Mouse (Mus musculus) adrenal gland, adult 18-20 months (tissue): ENCODE data around the gene Rgcc. TPM values are rescaled to one million over a fixed set of nuclear protein-coding genes. Genes with fewer than 3 reads are reported as not detected.

Source experiments
- DNase-seq, 2 experiments: peaks; one replicate each; pipeline ENCODE4 v3.0.0; 2021 to 2022; ENCODE audit warnings: low spot score in 2 of 2
- total RNA-seq, 2 experiments: library from RNA; stranded (reverse); gene quantifications; 1 replicate in 1 of 2; 2 replicates in 1 of 2; pipeline ENCODE4 v1.2.3; 2021

Rgcc gene
- total RNA-seq, 2 experiments from 2014 or later: 152 to 273 TPM

DNA sequence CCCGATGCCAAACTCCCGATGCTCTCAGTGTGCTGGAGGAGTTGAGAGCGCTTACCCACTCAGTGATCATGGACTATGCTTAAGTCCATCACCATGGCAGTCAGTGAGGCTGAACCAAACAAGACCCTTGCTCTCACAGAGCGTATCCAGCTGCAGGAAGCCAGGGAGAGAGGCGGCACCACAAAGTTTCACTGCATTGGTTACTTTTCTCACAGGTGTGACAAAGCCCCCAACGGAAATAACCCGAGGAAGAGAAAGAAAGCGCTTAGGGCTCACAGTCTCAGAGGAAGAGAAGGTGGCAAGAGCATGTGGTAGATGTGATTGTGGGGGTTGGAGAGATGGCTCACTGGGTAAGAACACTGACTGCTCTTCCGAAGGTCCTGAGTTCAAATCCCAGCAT lies 21.0 kb downstream of the Rgcc start:
- no peak for DNase-seq

DNA sequence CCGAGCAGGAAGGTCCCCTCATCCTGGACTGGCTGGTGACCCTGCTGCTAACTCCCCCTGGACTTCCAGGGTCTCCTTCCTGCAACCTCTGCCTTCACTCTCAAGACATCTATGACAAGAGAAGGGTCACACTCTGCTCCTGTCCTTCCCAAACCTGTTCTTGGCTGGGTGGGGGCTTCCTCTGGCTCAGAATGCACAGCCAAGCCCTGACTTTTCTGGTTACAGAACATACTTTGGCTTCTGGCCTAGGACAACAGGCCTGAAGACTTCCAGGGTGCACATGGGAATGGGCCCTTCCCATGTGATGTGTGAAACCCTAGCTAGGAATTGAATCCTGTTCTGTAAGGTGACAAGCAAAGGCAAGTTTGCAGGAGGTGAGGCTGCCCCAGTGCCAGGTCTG lies 22.0 kb downstream of the Rgcc start:
- DNase-seq: no peak

DNA sequence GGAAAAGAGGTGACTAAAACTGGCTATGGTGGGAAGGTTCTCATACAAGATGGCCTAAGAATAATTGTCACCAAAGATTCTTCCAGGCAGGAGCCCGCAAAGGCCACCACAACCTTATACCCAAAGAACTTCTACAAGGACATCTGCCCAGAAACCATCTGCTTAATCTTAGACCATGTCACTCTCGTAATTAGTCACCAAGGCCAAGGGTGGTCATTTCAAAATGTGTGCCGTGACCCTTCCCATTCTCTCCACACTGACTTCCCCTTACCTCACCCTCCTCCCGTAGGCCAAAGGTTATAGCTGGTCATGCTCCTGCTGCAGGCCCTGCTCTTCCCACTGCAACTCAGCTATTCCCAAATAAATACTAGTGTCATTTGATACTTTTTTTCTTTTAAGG lies 22.5 kb downstream of the Rgcc start:
- no peak for DNase-seq

DNA sequence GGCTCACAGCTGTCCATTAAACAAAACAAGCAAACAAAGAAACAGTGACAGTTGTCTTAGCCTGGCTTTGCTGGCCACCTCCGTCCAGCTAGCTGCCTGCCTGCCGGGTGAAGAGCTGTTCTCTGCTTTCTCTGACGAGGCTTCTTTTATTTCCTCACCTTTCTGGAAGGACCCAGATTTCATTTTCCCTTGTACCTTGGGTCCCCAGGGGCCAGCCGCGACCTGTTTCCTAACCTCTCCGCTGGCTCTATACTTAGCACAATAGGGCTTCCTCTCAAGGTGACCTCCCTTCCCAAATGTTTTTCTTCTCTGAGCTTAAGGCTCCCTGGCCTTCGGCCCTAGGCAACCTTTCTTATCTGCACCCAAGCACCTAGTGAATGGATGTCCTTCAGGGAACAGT lies 23.5 kb downstream of the Rgcc start:
- DNase-seq: no peak

DNA sequence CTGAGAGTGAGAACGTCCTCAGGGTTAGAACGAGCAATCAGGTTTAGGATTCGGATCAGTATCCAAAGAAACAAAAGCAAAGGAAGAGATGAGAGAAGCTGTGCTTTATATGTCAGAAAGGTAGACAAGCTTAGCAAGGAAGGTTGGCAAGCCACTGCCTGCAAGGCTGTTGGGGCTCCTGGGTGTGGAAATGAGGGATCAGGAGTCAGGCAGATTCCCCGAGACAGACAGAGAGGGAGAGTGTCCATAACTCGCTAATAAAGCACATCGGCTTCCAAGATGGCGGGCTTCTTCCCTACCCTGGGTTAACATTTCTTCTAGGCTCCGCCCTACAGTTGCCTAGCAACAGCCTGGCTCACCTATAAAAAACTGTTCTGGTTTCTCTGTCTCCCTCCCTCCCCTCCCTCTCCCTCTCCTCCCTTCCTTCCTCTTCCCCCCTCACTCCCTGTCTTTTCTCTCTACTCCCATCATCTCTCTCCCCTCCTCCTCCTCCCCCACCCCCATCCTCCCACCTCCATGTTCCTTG lies 25.5 kb downstream of the Rgcc start:
- DNase-seq: no peak

DNA sequence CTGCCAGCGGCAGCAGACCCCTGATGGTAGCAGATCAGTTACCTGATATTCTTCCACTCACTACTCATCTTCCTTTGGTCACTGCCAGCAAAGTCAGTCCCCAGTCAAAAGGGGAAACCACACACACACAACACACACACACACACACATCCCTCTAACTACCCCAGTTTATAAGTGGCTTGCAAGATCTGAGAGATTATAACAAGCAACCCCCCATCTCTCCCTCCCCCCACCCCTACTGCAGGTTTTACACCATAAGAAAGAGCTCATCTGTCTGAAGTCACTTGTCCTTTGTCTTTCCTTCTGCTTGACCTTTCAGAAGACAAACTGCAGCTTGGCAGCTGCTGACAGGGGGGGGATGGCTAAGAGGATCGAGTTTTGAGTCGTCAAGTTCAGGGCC lies 26.0 kb downstream of the Rgcc start:
- no peak for DNase-seq

DNA sequence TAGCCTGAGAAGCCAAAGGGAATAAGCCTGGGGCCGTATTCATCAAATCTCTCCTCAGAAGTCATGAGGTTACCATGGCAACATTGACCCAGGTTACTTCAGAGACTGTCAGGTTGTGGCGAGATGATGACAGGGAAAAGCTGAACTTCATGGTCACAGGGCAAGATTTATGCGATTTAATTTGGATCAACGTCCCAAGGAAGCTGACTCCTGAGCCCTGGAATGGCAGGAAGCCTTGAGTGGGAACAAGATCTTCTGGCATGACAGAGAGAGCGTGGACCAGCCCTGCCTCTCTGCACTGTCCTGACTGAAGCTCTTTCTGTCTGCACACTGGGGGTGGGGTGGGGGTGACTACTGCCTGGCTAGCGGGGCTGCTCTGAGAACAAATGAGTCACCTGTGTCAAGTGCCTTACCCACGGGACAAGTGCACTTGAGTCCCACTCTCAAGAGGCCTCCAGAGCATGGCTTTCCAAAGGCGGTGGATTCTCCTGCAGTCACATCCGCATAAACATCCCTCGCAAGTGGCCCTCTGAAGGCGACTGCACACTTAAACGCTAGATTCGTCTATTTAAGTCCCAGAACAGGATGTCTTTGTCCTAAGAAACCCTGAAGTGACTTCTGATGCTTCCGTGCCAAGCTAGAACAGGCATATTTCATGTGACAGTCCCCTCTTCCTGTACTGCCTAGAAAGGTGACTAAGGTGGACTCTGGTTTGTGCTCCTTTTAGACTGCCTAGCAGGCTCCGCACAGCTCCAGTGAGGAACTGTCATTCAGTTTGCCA lies 27.6 kb downstream of the Rgcc start:
- DNase-seq: no peak

DNA sequence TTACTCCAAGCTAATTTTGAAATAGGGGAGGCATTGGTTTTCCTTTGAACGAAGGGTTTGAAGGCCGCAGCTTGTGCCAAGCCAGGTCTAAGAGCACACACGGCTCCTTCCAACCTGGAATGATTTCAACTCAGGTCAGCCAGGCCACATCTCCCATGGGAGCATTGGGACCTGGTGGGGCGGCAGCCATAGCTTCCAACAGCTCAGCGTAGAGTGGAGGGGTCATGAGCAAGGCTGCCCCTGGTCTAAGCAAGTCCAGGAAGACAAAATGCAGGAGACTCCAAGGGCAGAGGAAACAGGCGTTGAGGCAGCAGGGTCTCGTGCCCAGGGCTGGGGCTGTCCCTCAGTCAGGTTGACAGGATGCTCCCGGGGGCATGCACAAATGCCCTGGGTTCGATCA lies 28.5 kb downstream of the Rgcc start:
- DNase-seq: no peak

DNA sequence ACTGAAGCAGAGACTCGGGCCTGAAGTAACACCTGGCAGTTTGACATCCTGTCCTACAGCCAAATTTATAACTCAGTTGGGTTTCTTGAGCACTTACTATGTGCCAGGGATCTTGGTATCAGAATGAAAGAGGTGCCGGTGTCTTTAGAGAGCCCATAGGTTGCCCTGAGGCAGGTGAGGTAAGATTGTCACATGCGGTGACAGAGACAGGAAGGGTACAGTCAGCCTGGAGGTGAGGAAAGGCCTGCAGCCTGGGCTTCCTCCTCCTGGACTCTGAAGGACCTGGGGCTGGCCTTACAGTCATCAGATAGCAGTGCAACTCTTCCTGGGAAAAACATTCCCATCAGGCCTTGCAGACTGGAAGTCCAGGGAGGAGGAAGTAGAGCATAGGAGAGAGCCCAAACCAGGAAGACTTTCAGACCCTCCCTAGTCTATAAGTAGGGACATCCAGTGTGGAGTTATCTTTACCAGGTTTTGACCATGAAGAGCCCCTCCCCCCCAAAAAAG lies 29.2 kb downstream of the Rgcc start:
- no peak for DNase-seq

DNA sequence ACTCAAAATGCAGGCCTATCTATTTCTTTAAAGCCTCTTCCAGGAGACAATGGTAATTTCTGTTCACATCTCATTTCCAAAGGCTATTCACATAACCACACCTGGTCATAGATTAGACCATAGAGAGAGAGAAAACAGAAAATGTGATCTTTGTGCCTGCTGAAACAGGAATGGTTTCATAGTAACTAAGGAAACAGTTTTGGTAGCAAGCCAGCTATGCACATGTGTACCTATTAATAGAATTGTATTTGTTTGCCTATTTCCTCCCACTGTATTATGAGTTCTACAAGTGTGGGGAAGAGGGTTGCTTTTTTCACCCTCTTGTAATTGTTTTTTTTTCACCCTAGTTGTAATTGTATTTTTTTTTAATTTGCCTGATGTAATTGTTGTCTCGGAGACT lies 31.9 kb downstream of the Rgcc start:
- DNase-seq: no peak

DNA sequence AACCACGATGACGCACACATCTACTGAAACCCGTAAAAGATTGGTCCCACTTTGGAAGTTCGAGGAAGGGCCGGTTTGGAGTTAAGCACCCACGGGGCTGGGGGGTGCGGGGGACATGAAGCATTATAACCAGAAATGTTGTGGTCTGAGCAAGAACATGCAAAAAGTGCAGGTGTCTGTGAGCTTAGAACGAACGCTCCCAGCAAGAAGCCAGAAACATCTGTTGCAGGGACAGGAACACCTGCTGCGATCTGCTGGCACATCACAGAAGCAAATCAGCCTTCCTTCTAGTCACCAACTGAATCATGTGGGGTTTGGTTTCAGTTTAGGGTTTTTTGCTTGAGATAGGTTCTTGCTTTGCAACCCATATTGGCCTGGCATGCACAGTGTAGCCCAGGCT lies 33.6 kb downstream of the Rgcc start:
- DNase-seq: no peak

DNA sequence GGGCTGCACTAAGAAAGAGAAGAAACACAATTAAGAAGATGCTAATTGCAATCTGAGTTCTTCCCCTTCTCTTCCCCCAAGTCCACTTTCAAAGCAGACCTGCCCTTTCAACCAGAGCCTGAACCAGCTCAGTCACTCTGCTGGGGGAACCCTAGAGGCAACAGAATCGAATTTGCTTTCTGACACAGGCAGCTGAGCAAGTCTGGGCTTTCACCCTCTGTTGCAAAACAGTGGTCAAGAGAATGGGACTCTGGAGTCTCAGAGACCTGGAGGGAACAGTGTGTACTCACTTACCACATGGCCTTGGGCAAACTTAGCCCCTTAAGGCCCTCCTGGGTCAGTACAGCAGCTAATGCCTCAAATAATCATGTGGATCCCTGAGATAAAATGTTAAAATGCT lies 34.1 kb downstream of the Rgcc start:
- no peak for DNase-seq

DNA sequence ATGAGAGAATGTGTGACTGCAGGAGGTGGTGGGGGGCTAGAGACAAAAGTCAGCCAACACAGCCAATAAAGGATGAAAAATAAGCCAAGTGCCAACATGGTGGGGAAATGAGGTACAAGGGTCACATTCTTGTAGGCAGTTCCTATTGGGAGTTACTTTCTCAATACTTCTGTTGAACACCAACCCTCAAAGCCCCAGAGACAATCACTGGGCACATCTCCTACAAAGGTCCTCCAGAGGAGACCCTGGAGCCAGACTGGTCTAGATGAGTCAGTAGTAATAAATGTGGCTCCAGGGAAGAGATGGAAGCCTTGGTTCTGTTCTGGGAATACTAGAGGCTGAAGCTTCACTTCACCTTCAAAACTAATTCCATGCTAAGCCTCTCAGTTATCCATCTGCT lies 35.0 kb downstream of the Rgcc start:
- DNase-seq: no peak

DNA sequence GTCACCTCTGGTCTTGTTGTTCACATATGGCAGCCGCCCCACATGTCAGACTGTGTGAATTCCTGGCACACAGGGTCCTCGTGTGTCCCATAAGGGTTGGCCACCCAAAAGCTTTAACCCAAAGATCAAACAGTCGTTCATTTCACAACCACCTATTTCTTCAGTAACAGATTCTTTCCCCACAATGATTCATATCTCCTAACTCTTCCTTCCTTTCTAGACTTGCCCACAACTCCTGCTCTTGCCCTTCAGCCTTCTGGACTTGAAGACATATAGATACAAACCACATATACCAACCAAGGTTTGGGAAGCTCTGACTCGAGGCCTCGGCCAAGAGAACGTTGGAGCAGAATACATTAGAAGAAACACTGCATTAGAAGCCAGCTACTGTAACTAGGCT lies 35.7 kb downstream of the Rgcc start:
- DNase-seq: no peak

DNA sequence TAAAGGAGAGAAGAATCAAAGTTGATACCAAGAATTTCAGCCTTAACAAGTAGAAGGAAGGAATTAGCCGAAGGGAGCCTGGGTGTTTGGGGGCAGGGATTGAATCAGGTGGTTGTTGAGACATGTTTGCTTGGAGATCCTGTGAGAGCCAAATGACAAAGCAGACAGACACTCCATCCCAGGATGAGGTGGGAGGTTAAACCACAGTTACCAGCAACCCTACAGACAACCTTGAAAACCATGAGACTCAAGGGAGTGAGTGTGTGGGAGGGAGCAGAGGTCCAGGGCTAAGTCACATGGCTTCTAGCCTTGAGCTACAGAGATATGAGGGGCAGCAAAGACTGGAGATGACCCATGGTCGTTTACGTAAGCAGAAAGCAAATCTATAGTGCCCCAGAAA lies 38.1 kb downstream of the Rgcc start:
- no peak for DNase-seq

DNA sequence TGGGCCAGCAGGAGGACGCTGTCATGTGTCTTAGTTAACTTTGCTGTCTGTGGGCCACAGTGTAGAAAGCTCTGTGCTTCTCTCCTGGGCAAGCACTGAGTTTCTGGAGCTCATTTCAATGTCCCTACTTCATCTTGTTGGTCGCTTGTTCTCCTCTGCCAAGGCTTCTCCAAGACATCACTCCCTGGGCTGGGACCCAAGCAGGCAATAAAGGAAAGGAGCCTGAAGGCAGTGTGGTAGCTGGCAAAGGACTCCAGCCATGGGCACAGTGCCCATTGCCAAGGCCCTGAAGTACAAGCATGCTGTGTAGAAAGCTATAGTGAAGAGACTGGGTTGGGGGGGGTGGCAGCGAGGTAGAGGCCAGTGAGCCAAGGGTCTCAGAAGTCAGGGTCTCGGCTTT lies 38.8 kb downstream of the Rgcc start:
- no peak for DNase-seq

DNA sequence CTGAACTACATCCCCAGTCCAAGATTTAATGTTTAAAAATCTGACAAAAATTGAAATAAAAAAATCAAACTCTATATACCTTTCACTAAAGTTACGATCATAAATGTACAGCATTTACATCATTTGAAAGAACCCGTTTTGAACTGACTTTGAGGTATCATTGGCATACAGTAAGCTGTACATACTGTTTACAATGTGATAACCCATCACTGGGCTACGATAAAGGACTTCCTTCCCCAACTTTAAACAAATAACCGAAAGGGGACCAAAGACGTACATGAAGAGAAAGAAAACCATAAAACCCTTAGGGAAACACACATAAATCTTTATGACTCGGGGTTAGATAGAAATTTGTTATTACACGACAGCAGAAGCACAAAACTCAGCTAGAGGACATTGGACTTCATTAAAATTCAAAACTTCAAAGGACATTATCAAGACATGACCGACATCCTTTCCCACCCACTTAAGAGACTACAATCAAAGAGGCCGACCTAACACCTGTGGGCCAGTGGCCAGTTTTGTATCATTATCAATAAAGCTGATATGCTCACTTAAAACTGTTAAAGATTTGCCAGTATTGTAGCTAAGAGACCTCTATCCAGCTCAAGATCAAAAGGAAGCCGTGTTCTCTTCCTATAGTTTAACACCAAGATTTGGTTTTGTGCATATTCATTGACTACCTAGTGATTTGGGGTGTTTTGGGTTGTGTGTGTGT lies 42.2 kb downstream of the Rgcc start:
- DNase-seq: no peak

DNA sequence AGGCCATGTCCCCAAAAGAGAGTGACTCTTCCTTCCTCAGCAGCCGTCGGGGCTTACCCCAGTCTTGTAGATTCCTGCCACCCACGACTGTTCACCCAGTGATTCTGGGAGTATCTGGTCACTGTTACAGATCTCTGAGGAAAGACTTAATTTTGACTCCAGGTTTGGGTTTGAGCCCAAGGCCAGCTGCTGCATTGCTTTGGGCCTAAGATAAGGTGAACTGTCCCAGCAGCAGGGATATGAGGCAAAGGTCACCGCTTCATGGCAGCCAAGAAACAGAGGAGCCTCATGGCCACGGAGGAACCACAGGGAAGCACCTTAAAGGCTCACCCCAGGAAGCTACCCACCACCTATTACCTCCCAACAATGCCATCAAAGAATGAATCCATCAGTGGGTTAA lies 44.8 kb downstream of the Rgcc start:
- DNase-seq: no peak

DNA sequence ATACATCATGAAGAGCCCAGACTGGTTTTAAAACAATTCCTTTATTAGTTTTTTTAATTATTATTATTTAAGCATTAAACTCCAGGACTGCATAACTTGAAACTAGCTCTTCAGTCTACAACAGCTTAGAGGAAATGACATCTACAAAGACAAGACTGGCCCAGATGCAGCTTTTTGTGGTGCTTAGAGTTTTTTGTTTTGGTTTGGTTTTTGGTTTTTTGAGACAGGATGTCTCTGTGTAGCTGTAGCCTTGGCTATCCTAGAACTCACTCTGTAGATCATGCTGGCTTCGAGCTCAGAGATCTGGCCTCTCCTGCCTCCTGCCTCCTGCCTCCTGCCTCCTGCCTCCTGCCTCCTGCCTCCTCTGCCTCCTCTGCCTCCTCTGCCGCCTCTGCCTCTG lies 45.7 kb downstream of the Rgcc start:
- DNase-seq: no peak

DNA sequence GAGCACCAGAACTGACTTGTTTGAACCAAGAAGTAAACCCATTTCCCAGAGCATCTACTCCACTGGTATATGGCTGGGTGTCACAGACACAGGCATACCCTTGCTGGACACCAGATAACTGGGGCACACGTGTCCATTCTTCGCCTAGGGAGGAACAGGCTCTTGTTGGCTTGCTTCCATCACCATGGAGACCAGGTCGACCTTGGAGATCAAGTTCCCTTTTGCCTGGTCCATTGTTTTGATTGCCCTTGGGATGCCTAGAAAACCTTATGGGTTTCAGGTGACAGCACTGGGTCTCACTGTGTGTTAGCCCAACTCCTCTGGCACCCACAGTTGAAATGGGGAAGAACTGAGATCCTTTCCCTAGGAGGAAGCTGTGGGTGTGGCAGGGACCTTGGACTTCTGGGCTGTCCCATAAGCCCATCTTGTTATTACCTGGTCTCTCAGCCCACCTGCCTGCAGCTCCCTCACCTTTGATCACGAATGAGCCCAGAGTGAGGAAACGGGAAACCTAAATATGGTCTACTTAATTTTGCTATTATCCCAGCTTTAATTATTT lies 49.6 kb downstream of the Rgcc start:
- DNase-seq: no peak

DNA sequence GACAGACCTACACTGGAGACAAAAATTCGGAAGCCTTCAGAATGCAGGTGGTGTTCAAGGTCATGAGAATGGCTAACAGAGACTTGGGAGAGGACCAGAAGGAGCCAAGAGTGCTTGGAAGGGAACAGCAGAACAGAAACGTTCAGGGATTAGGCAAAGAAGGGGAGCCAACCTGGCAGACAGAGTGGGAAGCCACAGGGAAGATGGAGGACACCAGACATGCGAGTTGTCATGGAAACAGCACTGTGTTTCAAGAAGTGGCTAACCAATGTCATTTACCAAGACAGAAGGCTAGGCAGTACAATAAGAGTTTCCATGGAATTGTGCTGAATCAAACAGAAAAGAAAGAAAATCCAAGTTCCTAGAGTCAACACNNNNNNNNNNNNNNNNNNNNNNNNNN lies 56.9 kb downstream of the Rgcc start:
- no peak for DNase-seq
